Mouse (Mus musculus) embryonic stem cell, embryonic (primary cell): ENCODE results near the gene Cpne4.

Experiments
- CTCF ChIA-PET, 4 experiments: fragments of 300-600 bp in 2 of 4; fragments of 350-600 bp in 2 of 4; sonication (Branson Sonifier 250); formaldehyde crosslinking; loops; one replicate each; lab custom pipeline; 2022; ENCODE audit warnings: inconsistent platforms in 2 of 4; lab: Charles Lee
- POLR2A ChIA-PET, 4 experiments: fragments of 300-600 bp in 2 of 4; fragments of 350-600 bp in 2 of 4; sonication (Branson Sonifier 250); formaldehyde crosslinking; loops; one replicate each; lab custom pipeline; 2022; ENCODE audit warnings: antibody characterized with exemption in 4 of 4, inconsistent platforms in 1 of 4; lab: Charles Lee

The Cpne4 gene

GRCm38 (mm10) chr9:104832934-104833539 is 286.0 kb downstream of the Cpne4 start:
- CTCF ChIA-PET = no interaction called here
- POLR2A ChIA-PET = interaction anchor here in 1 of 4 experiments (1.7 kb wide), 1 partner anchor 13 kb away, joined by 6 read pairs; no protein-coding TSS in a partner anchor

GRCm38 (mm10) chr9:104837931-104838330 is 290.8 kb downstream of the Cpne4 start:
- ChIA-PET POLR2A (no interaction called here), CTCF (no interaction called here)

- ChIA-PET POLR2A (no interaction called here), CTCF (interaction anchor here in 1 of 4 experiments (0.7 kb wide), 1 partner anchor 209 kb away, joined by 4 read pairs; no protein-coding TSS in a partner anchor)
Observed at GRCm38 (mm10) chr9:104841278-104841677, 294.2 kb downstream of the Cpne4 start.

DNA sequence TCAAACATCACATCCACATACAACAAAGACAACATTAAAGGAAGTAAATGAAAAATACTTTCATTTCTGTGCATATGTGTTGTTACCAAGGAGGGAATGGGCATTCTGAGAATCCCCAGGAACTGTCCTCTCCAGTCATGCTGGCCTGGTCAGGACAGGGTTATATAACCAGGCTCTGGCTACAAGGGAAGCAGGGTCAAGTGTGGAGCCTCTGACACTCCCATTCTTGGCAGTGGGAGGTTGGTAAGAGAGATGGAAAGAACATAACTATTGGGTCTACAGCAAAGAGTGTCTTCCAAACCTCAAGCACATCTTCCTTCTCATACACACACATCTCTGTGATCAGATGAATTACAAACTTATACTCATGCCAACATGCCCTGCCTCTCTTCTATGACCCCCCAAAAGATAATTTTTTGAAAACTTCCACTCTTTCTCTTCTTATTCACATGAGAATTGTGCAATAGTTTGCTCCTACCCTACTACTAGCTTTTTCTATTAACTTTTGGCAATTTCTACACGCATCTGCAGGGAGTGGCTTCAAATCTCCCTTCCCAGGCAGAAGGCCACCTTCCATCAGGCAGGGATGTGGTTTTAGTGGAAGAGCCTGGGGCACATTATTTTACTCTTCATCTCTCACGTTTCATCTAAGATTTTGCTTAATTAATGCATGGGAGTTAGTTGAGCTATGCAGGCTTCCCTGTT is 298.3 kb downstream of the Cpne4 start:
- CTCF ChIA-PET = no interaction called here
- POLR2A ChIA-PET = interaction anchor here in 1 of 4 experiments (1.0 kb wide), 1 partner anchor 13 kb away, joined by 6 read pairs; no protein-coding TSS in a partner anchor

GRCm38 (mm10) chr9:104853701-104854100 is 306.6 kb downstream of the Cpne4 start:
- ChIA-PET CTCF (no interaction called here), POLR2A (no interaction called here)

DNA sequence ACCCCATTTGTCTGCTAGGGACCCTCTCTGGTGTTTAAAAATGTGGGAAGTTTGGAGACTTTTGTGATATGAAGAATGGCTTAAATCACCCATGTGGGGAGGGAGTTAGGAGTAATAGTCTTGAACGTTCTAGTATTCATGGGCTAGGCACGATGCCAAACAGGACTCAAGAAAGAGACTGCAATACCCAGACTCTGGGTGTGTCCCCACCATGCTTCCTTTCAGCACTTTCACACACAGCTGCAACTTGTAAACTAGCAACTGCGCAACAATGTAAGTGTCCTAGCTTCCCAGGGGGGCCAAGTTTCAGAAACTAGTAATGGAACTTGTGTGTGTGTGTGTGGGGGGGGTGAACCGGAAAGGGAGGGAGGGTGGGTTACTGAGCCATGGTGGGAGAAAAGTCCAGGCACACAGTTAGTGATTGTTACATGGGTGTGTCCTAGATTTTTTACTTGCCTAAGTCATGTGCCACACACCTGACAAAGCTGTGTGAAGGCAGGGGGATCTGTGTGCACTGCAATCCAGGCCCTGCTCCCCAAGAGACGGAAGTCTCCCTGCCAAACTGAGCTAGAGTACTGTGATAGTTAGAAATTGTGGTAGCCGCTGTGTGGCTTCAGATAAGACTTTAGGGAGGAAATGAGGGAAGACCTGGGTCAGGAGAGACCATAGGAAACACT is 307.3 kb downstream of the Cpne4 start:
- ChIA-PET CTCF (interaction anchor here in 1 of 4 experiments (0.7 kb wide), 1 partner anchor 374 kb away, joined by 3 read pairs; no protein-coding TSS in a partner anchor), POLR2A (no interaction called here)

DNA sequence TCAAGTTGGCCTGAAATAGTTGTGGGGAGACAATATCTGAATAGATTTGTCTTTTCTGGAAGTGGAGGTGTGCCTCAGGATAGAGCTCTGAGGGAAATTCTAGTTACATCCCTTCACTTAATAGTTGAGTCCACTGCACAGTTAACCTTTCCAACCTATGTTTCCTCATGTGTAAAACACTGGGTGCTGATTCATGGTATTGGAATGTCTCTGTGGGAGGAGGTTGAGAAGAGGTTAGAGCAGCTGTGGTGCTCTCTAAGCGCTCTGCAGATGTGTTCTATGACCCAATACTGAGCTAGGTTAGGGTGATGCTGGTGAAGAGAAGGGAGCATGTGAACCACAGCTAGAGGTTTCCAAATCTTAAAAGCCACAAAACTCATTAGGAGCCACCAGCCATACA is 318.7 kb downstream of the Cpne4 start:
- POLR2A ChIA-PET = no interaction called here

GRCm38 (mm10) chr9:104872586-104872985 is 325.5 kb downstream of the Cpne4 start:
- CTCF ChIA-PET = no interaction called here

More for the DNA sequence above, 318.7 kb downstream of the Cpne4 start:
- CTCF ChIA-PET = no interaction called here

GRCm38 (mm10) chr9:104874157-104874556 is 327.1 kb downstream of the Cpne4 start:
- ChIA-PET CTCF (no interaction called here), POLR2A (no interaction called here)

More at GRCm38 (mm10) chr9:104872586-104872985, 325.5 kb downstream of the Cpne4 start:
- POLR2A ChIA-PET = no interaction called here

GRCm38 (mm10) chr9:104877014-104877413 is 329.9 kb downstream of the Cpne4 start:
- ChIA-PET POLR2A (no interaction called here), CTCF (no interaction called here)

DNA sequence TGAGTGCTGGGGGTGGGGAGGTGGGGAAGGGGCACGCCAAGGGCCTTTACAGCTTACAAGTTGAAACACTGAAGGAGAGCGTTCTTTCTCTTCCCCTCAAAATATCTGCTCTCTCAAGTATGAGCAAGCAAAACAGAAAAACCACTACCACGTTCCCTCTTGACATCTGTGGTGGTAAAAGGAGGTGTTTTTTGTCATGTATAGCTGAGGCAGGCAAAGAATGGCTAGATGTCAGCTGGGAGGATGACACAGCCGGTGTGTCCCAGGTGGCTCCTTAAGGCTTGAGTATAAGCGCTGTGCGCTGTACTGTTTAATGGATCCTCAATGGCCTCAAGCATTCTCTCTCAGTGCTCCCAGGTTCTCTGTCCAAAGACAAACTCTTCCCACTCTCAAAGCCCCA is 331.5 kb downstream of the Cpne4 start:
- POLR2A ChIA-PET = no interaction called here
- CTCF ChIA-PET = no interaction called here

DNA sequence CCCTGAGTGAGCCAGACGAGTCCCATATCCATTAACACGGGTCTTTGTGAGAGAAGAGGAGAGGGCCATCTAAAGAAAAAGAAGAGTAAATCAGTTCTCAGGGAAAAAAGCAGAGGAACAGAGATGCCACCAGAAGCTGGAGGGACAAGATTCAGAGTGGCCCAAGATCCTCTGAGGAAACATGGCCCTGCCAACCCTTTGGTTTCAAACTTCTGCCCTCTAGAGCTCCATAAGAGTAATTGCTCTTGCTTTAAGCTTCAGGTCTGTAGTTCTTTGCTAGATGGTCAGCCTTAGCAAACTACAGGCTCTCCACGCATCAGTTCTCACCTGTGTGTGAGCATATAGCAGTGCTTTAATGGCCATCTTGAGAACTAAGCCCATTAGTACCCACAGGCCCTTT is 343.4 kb downstream of the Cpne4 start:
- ChIA-PET POLR2A (interaction anchor here in 1 of 4 experiments (0.6 kb wide), 1 partner anchor 210 kb away, joined by 4 read pairs; no protein-coding TSS in a partner anchor), CTCF (no interaction called here)

DNA sequence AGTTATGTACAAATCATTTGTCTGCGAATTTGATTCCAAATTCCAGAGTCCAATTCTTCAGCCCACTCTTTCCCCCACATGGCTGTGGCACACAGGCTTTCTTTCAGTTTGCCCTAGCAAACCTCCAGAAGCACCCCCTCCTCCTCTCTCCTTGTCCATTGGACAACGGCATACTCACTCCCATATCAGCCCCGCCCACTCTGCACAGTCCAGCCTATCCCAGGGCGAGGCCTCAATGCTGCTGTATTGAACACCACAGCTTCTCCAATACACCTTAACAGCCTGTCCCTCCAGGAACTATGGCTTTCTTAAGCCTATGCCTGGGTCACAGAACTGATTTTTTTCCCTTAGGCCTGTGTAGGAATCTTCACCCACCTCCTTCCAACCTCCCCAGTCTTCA is 348.3 kb downstream of the Cpne4 start:
- CTCF ChIA-PET = no interaction called here
- POLR2A ChIA-PET = interaction anchor here in 1 of 4 experiments (0.6 kb wide), 1 partner anchor 471 kb away, joined by 3 read pairs; no protein-coding TSS in a partner anchor

DNA sequence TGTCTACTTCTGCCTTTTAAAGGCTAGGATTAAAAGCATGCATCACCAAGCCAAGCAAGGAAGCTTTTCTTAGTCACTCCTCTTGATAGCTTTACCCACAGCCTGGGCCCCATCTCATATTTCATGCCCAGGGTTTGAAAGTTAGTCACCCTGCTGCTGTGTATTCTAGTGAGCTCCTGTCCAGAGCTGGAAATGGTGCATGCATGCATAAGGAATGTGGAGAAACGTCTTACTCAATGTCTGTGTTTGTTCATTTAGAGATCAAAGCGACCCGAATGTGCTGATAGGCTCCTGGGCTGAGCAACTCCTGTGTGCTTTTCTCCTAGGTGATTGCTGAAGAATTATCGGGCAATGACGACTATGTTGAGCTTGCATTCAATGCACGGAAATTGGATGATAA is 354.0 kb downstream of the Cpne4 start:
- ChIA-PET POLR2A (interaction anchor here in 1 of 4 experiments (0.7 kb wide), 1 partner anchor 375 kb away, joined by 3 read pairs; no protein-coding TSS in a partner anchor), CTCF (no interaction called here)

DNA sequence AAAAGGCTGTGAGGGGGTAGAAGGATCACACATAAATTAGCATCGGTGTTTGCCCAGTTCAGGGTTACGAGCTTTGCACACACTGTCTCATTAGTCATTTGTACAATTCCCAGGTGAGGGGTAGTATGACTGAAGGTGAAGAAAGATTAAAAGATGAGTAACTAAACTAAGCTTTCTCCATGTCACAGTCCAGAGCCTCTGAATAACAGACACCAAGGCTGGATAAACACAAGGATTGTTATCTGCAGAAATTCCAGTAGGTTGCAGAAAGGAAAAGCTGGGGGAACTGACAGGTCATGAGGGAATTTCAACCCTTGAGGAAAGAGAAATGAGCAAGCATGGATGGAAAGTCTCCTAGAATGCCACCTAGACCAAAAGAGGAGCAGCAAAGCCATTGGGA is 354.7 kb downstream of the Cpne4 start:
- CTCF ChIA-PET = interaction anchor here in 1 of 4 experiments (0.6 kb wide), 1 partner anchor 107 kb away, joined by 3 read pairs; no protein-coding TSS in a partner anchor
- POLR2A ChIA-PET = interaction anchor here in 1 of 4 experiments (0.7 kb wide), 1 partner anchor 750 kb away, joined by 3 read pairs; no protein-coding TSS in a partner anchor

GRCm38 (mm10) chr9:104912686-104913085 is 365.6 kb downstream of the Cpne4 start:
- POLR2A ChIA-PET = no interaction called here
- CTCF ChIA-PET = interaction anchor here in 1 of 4 experiments (0.6 kb wide), 1 partner anchor 651 kb away, joined by 3 read pairs; no protein-coding TSS in a partner anchor

GRCm38 (mm10) chr9:104913327-104913726 is 366.2 kb downstream of the Cpne4 start:
- CTCF ChIA-PET = no interaction called here
- POLR2A ChIA-PET = no interaction called here

- CTCF ChIA-PET = no interaction called here
- POLR2A ChIA-PET = no interaction called here
Observed at GRCm38 (mm10) chr9:104921197-104921596, 374.1 kb downstream of the Cpne4 start.

DNA sequence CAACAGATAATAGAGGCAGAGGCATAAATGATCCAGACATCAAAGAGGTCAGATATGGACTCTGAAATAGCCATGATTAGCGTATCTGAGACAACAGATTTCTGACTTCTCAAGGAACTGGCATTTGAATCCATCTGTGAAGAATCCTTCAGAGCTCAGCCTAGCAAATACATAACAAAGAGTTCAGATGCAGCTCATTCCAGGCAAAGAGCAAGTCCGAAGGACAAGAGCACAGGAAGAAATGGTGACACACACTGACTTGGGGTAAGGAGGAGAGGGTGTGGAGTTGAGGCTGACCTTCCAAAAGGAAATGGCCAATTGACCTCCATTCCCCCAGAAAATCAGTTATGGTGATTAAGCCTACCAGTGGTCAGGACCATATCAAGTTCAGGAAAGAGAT is 375.0 kb downstream of the Cpne4 start:
- POLR2A ChIA-PET = no interaction called here
- CTCF ChIA-PET = interaction anchor here in 1 of 4 experiments (0.6 kb wide), 1 partner anchor 446 kb away, joined by 3 read pairs; no protein-coding TSS in a partner anchor
